Mouse (Mus musculus): ENCODE results near the gene Hspb6. TPM values are rescaled to one million over a fixed set of nuclear protein-coding genes. Genes with fewer than 3 reads are reported as not detected.

Hspb6 gene
- total RNA-seq, 2 experiments from 2014 or later: 720 to 731 TPM

DNA sequence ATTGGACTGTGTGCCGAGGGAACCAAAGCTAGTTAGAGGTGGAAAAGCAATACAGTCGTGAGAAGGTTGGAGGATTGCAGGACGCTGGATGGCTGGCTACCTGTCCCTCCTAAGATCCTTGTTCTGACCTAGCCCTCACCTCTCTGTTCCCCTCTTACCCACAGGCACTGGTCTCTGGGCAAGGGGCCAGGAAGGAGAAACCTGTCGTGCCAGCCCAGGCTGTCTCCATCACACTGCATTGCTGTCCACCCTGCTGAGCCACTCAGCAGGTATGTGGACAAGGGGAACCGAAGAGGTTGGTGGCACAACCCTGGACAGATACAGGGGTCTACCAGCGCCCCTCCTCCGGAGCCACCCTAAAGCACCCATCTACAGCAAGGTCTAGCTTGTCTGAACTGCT lies 48.7 kb downstream of the Hspb6 start:
- no peak for DNase-seq (ENCODE audit: low spot score)
- intact Hi-C loops (cut with DNase I): no loop called here

DNA sequence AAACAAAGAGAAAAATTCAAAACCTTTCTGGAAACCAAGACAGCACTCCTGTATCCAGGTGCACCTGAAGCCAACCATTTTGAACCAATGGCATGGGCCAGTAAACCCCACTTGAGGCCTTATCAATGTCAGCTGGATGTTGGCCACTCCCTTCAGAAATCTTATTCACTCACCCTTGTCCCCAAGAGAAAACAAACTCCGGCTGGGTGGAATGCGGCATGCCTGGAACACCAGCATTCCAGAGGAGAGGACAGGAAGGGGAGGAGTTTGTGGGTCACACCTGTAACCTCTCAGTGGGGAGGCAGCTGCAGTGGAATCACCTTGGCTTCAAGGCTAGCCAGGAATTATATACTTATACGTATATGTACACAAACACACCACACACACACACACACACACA lies 50.6 kb downstream of the Hspb6 start:
- intact Hi-C loops (cut with DNase I): no loop called here
- DNase-seq (ENCODE audit: low spot score): no peak

DNA sequence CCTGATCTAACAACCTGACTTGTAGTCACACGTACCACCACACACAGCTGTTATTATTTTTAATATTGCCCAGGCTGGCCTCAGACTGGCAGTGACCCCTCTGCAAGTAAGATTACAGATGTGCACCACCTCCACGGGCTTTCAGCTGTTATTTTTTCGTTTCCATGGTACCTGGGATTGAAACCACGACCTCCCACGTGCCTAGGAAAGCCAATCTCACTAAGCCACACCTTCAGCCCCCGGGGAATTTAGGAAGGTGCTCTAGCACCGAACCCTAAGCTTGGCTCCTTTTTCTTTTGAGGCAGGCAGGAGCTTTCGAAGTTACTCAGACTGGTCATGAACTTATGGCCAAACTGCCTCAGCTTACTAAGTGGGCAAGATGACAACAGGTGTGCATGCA lies 52.4 kb downstream of the Hspb6 start:
- DNase-seq (ENCODE audit: low spot score): no peak
- intact Hi-C loops (cut with DNase I): loop anchor here (2.0 kb wide), 1 partner anchor 14 kb away; no protein-coding TSS in a partner anchor

DNA sequence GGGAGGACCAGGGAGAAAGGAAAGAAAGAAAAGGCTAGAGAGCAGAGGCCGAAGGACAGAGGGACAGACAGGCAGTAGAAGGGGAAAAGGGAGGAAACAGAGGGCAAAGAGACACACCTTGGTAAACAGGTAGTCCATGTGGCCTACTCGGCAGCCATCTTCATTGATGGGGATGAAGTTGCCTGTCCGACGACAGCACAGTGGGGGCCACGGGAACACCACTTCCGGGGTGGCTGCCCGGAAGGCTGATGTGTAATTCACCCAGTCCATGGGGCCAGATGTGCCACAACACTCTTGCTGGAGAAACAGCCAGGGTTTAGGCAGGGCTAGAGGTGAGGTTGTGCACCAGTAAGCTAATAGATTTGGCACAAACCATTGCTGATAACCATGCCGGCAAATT lies 53.0 kb downstream of the Hspb6 start:
- no peak for DNase-seq (ENCODE audit: low spot score)
- intact Hi-C loops (cut with DNase I): loop anchor here (2.0 kb wide), 1 partner anchor 14 kb away; no protein-coding TSS in a partner anchor

Small RNAs within 50 kb of the gene (microRNA-seq; reads per million reads assigned to microRNA genes)
- gene Gm38670 (2.5 reads per million), gene Mir3569 (not detected)

Other genes starting within 250 kb of the Hspb6 start
- 10 to 100 TPM; 23.1 to 24.6 TPM for gene Alkbh6, start 243.5 kb upstream of the Hspb6 start, total RNA-seq (2021)
- gene Syne4, start 237.4 kb upstream of the Hspb6 start, total RNA-seq (2021): 1 to 10 TPM in 1 of 2 experiments, under 1 TPM in 1; 0.65 to 1.3 TPM
- gene E130208F15Rik, start 230.4 kb upstream of the Hspb6 start, total RNA-seq (2021): under 1 TPM; 0.45 to 0.99 TPM
- 10 to 100 TPM; 12.1 to 12.3 TPM for gene Sdhaf1, start 228.3 kb upstream of the Hspb6 start, total RNA-seq (2021)
- gene Lrfn3, start 189.4 kb upstream of the Hspb6 start, total RNA-seq (2021): 1 to 10 TPM in 1 of 2 experiments, under 1 TPM in 1; 0.95 to 1.3 TPM
- 10 to 100 TPM; 17.7 to 18.4 TPM for gene Tyrobp, start 138.4 kb upstream of the Hspb6 start, total RNA-seq (2021)
- gene Hcst, start 132.3 kb upstream of the Hspb6 start, total RNA-seq (2021): not detected
- under 1 TPM; 0.20 to 0.47 TPM for gene Nfkbid, start 130.4 kb upstream of the Hspb6 start, total RNA-seq (2021)
- 1 to 10 TPM; 3.5 TPM for gene Aplp1, start 106.6 kb upstream of the Hspb6 start, total RNA-seq (2021)
- gene Kirrel2, start 94.5 kb upstream of the Hspb6 start, total RNA-seq (2021): not detected
- gene Nphs1, start 93.9 kb upstream of the Hspb6 start, total RNA-seq (2021): not detected
- gene Prodh2, start 58.6 kb upstream of the Hspb6 start, total RNA-seq (2021): not detected
- 1 to 10 TPM in 1 of 2 experiments, under 1 TPM in 1; 0.81 to 1.1 TPM for gene Arhgap33, start 17.1 kb upstream of the Hspb6 start, total RNA-seq (2021)
- 1 to 10 TPM; 4.5 to 4.7 TPM for gene Proser3, start 121 bp downstream of the Hspb6 start, total RNA-seq (2021)
- gene Lin37, start 7.7 kb downstream of the Hspb6 start, total RNA-seq (2021): 10 to 100 TPM; 15.1 to 15.5 TPM
- gene U2af1l4, start 11.1 kb downstream of the Hspb6 start, total RNA-seq (2021): 10 to 100 TPM; 63.7 to 66.4 TPM
- 1 to 10 TPM; 1.4 to 1.9 TPM for gene Gm49396, start 11.2 kb downstream of the Hspb6 start, total RNA-seq (2021)
- gene Psenen, start 11.4 kb downstream of the Hspb6 start, total RNA-seq (2021): 10 to 100 TPM; 61.2 to 70.3 TPM
- 1 to 10 TPM; 1.3 to 1.6 TPM for gene Igflr1, start 13.2 kb downstream of the Hspb6 start, total RNA-seq (2021)
- 10 to 100 TPM; 17.5 to 22.7 TPM for gene Kmt2b, start 36.5 kb downstream of the Hspb6 start, total RNA-seq (2021)
- gene Zbtb32, start 46.7 kb downstream of the Hspb6 start, total RNA-seq (2021): not detected
- gene Upk1a, start 60.7 kb downstream of the Hspb6 start, total RNA-seq (2021): under 1 TPM in 1 of 2 experiments, not detected in 1; 0.52 TPM
- 1,000 to 10,000 TPM; 4,579 to 4,828 TPM for gene Cox6b1, start 74.0 kb downstream of the Hspb6 start, total RNA-seq (2021)
- gene Etv2, start 83.7 kb downstream of the Hspb6 start, total RNA-seq (2021): not detected
- 10 to 100 TPM; 49.9 to 53.9 TPM for gene Rbm42, start 98.1 kb downstream of the Hspb6 start, total RNA-seq (2021)
- gene Haus5, start 112.8 kb downstream of the Hspb6 start, total RNA-seq (2021): 1 to 10 TPM; 4.3 TPM
- under 1 TPM in 1 of 2 experiments, not detected in 1; 0.65 TPM for gene Pmis2, start 119.4 kb downstream of the Hspb6 start, total RNA-seq (2021)
- gene 2200002J24Rik, start 146.7 kb downstream of the Hspb6 start, total RNA-seq (2021): not detected
- gene Atp4a, start 160.0 kb downstream of the Hspb6 start, total RNA-seq (2021): not detected
- gene Tmem147, start 177.4 kb downstream of the Hspb6 start, total RNA-seq (2021): 100 to 1,000 TPM; 269 to 278 TPM
- gene Gapdhs, start 191.5 kb downstream of the Hspb6 start, total RNA-seq (2021): not detected
- 1 to 10 TPM; 2.3 to 5.5 TPM for gene Sbsn, start 199.3 kb downstream of the Hspb6 start, total RNA-seq (2021)
- 1 to 10 TPM; 3.6 to 6.6 TPM for gene Dmkn, start 211.6 kb downstream of the Hspb6 start, total RNA-seq (2021)
- gene Krtdap, start 235.7 kb downstream of the Hspb6 start, total RNA-seq (2021): not detected